Mouse (Mus musculus) inflammation-experienced regulatory T-cells (primary cell): ENCODE results near the gene Syk. TPM values are rescaled to one million over a fixed set of nuclear protein-coding genes. Genes with fewer than 3 reads are reported as not detected.

Experiments
- polyA plus RNA-seq, 2 experiments: library from polyadenylated mRNA; unstranded; fragments of 100-300 nt; shearing (Covaris generic); gene quantifications; one replicate each; pipeline ENCODE4 v1.2.1; 2017

Gene Syk
- 1 to 10 TPM; 1.3 to 8.0 TPM for polyA plus RNA-seq

DNA sequence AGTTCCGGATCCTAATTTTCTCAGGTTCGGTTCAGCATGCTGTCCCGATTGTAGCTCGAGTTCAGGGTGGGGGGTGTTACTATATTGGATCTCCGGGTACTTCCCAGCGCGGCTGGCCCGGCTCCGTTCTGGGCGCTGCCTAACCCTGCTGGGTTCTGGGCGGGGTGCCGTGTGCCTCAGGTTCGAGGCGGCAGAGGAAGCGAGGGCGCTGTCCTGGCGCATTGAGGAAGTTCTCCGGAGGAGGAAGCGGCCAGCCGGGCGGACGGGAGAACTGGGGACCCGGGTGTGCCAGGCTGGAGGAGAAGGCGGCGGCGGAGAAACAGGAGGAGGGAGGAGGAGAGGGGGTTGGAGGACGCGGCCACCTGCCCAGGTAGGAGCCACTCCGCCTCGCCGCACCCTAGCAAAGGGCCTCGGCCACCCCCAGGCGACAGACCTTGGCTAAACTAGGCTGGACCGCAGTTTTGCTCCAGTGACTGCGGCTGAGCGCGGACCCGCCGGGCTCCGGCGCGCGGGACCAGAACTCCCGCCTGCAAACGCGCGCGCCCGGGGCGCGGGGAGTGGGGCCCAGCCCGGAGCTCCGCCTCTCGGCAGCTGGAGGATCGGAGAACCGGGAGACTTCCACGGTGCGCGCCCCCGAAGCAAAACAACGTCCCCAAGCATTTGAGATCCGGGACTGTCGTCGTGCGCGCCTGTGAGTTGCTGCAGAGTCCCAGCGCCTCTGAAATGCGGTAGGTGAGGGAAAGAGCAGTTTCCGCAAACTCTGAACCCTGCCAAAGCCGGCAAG lies at the start of gene Syk:
Syk (plus strand) TSS at position 296 of the 784 bp plus-strand sequence.

Other genes starting within 250 kb of the Syk start
- gene Diras2, start 51.9 kb upstream of the Syk start, polyA plus RNA-seq = under 1 TPM; 0.05 to 0.13 TPM